Mouse (Mus musculus) hindbrain, embryonic 11.5 days (tissue): Measurements from ENCODE around the gene Npc2. TPM values are rescaled to one million over a fixed set of nuclear protein-coding genes. Genes with fewer than 3 reads are reported as not detected.

Experiments
- ATAC-seq: fragments of 200-750 bp; cut with Nextera tagmentation; 2 replicates; pipeline ENCODE4 v1.8.0; 2017; ENCODE audit warnings: mild to moderate bottlenecking, moderate TSS enrichment, moderate library complexity; ENCODE audit not compliant: low FRiP score
- DNase-seq: peaks from one replicate; pipeline ENCODE4 v3.0.0-alpha.2; 2015; ENCODE audit warnings: low spot score
- H3K27ac ChIP-seq: fragments of 300-500 bp; sonication (generic); 2 replicates; pipeline ENCODE4 v1.5.1; 2014; ENCODE audit warnings: mild to moderate bottlenecking, low read depth, low read length
- H3K27me3 ChIP-seq: fragments of 300-500 bp; sonication (generic); 2 replicates; pipeline ENCODE4 v1.6.1; 2014; ENCODE audit warnings: mild to moderate bottlenecking, low read length, moderate library complexity, mixed read lengths; ENCODE audit not compliant: control insufficient read depth, insufficient read depth
- H3K36me3 ChIP-seq: fragments of 300-500 bp; sonication (generic); 2 replicates; pipeline ENCODE4 v1.6.1; 2014; ENCODE audit warnings: mild to moderate bottlenecking, low read length, moderate library complexity, mixed read lengths; ENCODE audit not compliant: control insufficient read depth, insufficient read depth
- H3K4me1 ChIP-seq: fragments of 300-500 bp; sonication (generic); replicated peaks from 2 replicates; pipeline ENCODE4 v1.6.1; 2014; ENCODE audit warnings: low read length, mixed read lengths; ENCODE audit not compliant: control insufficient read depth, insufficient read depth
- H3K4me2 ChIP-seq: fragments of 300-500 bp; sonication (generic); replicated peaks from 2 replicates; pipeline ENCODE4 v1.6.1; 2014; ENCODE audit warnings: mild to moderate bottlenecking, low read depth, low read length
- H3K4me3 ChIP-seq: fragments of 300-500 bp; sonication (generic); 2 replicates; pipeline ENCODE4 v1.5.1; 2014; ENCODE audit warnings: low read depth, low read length
- H3K9ac ChIP-seq: fragments of 300-500 bp; sonication (generic); 2 replicates; pipeline ENCODE4 v1.6.1; 2014; ENCODE audit warnings: low read depth, low read length
- H3K9me3 ChIP-seq: fragments of 300-500 bp; sonication (generic); 2 replicates; pipeline ENCODE4 v1.6.1; 2016; ENCODE audit warnings: low read length; ENCODE audit not compliant: control insufficient read depth
- WGBS: fragments of 180-500 bp; shearing (Covaris S2); extraction: QIAGEN DNeasy Blood & Tissue Kit; methylation state at CpG from one replicate; pipeline ENCODE4 v1.1.7; 2014; 5-methylcytosine and 5-hydroxymethylcytosine counted together
- polyA plus RNA-seq: library from polyadenylated mRNA; unstranded; fragments of >200 nt; fragmentation: Nextera tagmentation; extraction: Ambion mirVana; gene quantifications from 2 replicates; pipeline ENCODE4 v1.2.1, GENCODE M21; 2014

Gene Npc2
- polyA plus RNA-seq, 1 experiment from 2014 or later = 79.4 TPM

DNA sequence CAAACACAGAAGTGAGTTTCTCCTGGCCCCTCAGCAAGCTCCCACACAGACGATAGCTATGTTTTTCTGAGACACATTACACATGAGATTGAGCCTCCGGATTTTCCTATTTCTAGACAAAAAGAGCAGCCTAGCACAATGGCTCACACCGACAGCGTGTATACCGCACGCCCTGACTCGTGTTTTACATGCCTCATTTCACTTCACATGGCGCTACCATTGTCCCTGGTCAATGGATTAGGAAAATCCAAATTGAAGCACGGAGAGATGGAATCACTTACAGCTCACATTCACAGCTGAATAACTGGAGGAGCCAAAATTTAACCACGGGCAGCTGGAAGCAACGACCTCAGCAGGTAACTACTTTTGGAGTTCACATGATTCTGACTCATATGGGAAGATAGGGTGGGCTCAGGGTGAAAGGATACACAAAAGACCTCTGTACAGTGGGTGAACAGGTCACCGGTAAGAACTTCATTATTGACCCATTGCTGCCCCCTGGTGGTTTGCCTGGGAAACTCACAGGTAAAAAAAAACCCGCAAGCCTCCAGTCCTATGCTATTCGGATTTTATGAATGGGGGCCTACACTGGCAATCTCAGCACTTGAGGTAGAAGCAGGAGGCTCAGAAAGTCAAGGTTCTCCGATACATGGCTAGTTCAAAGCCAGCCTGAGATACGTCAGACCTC is 17.8 kb downstream of the Npc2 start:
- H3K4me1 ChIP-seq = peaks cover 8% of the 10 kb centered on the region; the same call in 1 of the 2 replicates
- ATAC-seq (peak; percentile 64; the same call in 1 of the 2 replicates), DNase-seq (peak; percentile 82)
- no peak overlapping the region for H3K4me3 ChIP-seq
- no peak overlapping the region for H3K27ac ChIP-seq
- no peaks in the 10 kb centered on the region for H3K27me3 ChIP-seq
- no peak overlapping the region for H3K9ac ChIP-seq
- 45% methylated on average over 16 of the region's 16 CpGs for WGBS
- no peaks in the 10 kb centered on the region for H3K9me3 ChIP-seq
- H3K36me3 ChIP-seq = peaks cover 3% of the 10 kb centered on the region; the same call in 1 of the 2 replicates
- no peak overlapping the region for H3K4me2 ChIP-seq

GRCm38 (mm10) chr12:84752131-84752977 is 20.6 kb downstream of the Npc2 start:
- Histone ChIP-seq H3K9me3 (no peaks in the 10 kb centered on the region), H3K9ac (no peak overlapping the region; the same call in 1 of the 2 replicates), H3K4me2 (no peak overlapping the region), H3K27ac (0 out of 2 replicates have a peak overlapping the region, but pooled peaks have one; percentile 25), H3K4me1 (peaks cover 8% of the 10 kb centered on the region; the same call in 1 of the 2 replicates), H3K4me3 (no peak overlapping the region), H3K27me3 (no peaks in the 10 kb centered on the region), H3K36me3 (peaks cover 3% of the 10 kb centered on the region; the same call in 1 of the 2 replicates)
- ATAC-seq = peak; percentile 28; the same call in 1 of the 2 replicates
- WGBS = 40% methylated on average over 14 of the region's 14 CpGs
- DNase-seq = peak; percentile 59

GRCm38 (mm10) chr12:84750661-84751060 is 22.3 kb downstream of the Npc2 start:
- Histone ChIP-seq H3K36me3 (no peaks in the 10 kb centered on the region), H3K27ac (no peak overlapping the region), H3K4me2 (no peak overlapping the region), H3K27me3 (no peaks in the 10 kb centered on the region), H3K4me3 (no peak overlapping the region), H3K9ac (no peak overlapping the region), H3K4me1 (peaks cover 8% of the 10 kb centered on the region; the same call in 1 of the 2 replicates), H3K9me3 (no peaks in the 10 kb centered on the region)
- 58% methylated on average over 14 of the region's 14 CpGs for WGBS
- no peak for ATAC-seq
- no peak for DNase-seq

DNA sequence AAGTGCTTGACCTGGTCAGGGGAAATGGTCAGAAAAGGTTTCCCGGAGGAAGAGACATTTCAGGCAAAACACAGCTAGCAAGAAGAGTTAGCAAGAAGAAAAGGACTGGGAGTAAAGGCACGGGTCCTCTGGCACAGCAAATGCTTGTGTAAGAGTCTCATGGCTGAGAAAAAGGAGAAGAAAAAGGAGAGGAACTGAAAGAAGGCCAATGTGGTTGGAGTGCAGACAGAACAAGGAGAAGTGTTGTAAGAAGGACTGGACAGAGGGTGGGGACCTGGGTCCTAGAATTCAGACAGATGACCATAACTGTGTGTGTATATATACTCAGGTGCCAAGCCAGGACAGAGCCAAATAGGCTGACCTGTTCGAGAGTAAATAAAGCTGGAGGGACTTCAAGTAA is 24.8 kb downstream of the Npc2 start:
- Histone ChIP-seq H3K9me3 (no peaks in the 10 kb centered on the region), H3K4me1 (peaks cover 4% of the 10 kb centered on the region; the same call in 1 of the 2 replicates), H3K36me3 (no peaks in the 10 kb centered on the region), H3K27ac (no peak overlapping the region), H3K4me2 (no peak overlapping the region), H3K27me3 (no peaks in the 10 kb centered on the region), H3K9ac (no peak overlapping the region), H3K4me3 (no peak overlapping the region)
- 67% methylated on average over 3 of the region's 3 CpGs for WGBS
- ATAC-seq (no peak), DNase-seq (no peak)

GRCm38 (mm10) chr12:84745700-84746099 is 27.3 kb downstream of the Npc2 start:
- Histone ChIP-seq H3K9me3 (no peaks in the 10 kb centered on the region), H3K9ac (no peak overlapping the region), H3K4me1 (no peaks in the 10 kb centered on the region), H3K27ac (no peak overlapping the region), H3K36me3 (no peaks in the 10 kb centered on the region), H3K27me3 (no peaks in the 10 kb centered on the region), H3K4me2 (no peak overlapping the region), H3K4me3 (no peak overlapping the region)
- DNase-seq (no peak), ATAC-seq (no peak)
- WGBS = 62% methylated on average over 4 of the region's 4 CpGs

DNA sequence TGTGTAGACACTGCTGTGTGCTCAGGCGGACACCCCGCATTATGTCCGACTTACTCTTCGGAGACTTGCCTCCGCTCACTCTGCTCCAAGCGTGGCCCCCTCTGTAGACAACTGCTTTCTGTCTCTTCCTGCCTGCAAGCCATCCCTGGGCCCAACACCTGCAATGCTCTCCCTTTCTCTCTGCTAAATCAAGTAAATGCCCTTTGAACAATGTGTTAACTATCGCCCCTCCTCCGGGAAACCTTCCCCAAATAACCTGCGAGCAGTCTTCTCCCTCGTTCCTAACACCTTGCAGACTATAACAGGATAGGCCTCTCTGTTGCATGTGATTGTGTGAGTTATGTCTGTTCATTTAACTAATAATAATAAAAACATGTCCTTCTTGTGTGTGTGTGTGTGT is 29.5 kb downstream of the Npc2 start:
- ATAC-seq (no peak), DNase-seq (no peak)
- WGBS = 89% methylated on average over 10 of the region's 10 CpGs

DNA sequence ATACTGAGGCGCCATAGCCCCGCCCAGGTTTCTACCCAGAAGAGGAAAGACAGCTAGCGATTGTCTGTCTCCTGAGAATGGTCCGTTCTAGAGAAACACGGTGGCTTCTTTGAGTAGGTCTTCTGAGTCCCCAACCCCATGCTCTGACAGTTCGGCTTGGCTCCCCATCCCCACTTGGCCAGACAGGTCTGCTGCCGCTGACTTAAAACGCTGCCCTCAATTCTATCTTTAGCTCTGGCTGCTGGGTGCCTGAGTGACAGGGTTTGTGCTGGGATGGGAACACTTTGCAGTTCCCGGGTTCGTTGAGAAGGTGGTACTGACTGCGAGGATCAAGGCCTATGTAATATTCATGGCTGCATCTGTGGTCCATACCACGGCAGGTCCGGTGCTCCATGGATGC is 39.6 kb downstream of the Npc2 start:
- H3K9me3 ChIP-seq = no peaks in the 10 kb centered on the region
- no peak overlapping the region for H3K4me2 ChIP-seq
- no peak for DNase-seq
- no peaks in the 10 kb centered on the region for H3K27me3 ChIP-seq
- ATAC-seq = no peak
- no peak overlapping the region for H3K4me3 ChIP-seq
- no peak overlapping the region for H3K9ac ChIP-seq
- no peaks in the 10 kb centered on the region for H3K4me1 ChIP-seq
- 73% methylated on average over 13 of the region's 13 CpGs for WGBS
- H3K36me3 ChIP-seq = no peaks in the 10 kb centered on the region
- H3K27ac ChIP-seq = no peak overlapping the region

More for the DNA sequence above, 29.5 kb downstream of the Npc2 start:
- Histone ChIP-seq H3K4me3 (no peak overlapping the region), H3K27me3 (no peaks in the 10 kb centered on the region), H3K4me2 (no peak overlapping the region), H3K9ac (no peak overlapping the region), H3K4me1 (no peaks in the 10 kb centered on the region), H3K36me3 (no peaks in the 10 kb centered on the region), H3K9me3 (no peaks in the 10 kb centered on the region), H3K27ac (no peak overlapping the region)

- H3K9me3 ChIP-seq = no peaks in the 10 kb centered on the region
- H3K27ac ChIP-seq = no peak overlapping the region
- no peak overlapping the region for H3K4me3 ChIP-seq
- DNase-seq (no peak), ATAC-seq (no peak)
- no peaks in the 10 kb centered on the region for H3K36me3 ChIP-seq
- 90% methylated on average over 10 of the region's 10 CpGs for WGBS
- no peak overlapping the region for H3K9ac ChIP-seq
- no peaks in the 10 kb centered on the region for H3K4me1 ChIP-seq
- no peaks in the 10 kb centered on the region for H3K27me3 ChIP-seq
- no peak overlapping the region for H3K4me2 ChIP-seq
Measured at GRCm38 (mm10) chr12:84728421-84728820, 44.5 kb downstream of the Npc2 start.
